Mouse (Mus musculus): ENCODE data around the gene Atp2a2.

DNA sequence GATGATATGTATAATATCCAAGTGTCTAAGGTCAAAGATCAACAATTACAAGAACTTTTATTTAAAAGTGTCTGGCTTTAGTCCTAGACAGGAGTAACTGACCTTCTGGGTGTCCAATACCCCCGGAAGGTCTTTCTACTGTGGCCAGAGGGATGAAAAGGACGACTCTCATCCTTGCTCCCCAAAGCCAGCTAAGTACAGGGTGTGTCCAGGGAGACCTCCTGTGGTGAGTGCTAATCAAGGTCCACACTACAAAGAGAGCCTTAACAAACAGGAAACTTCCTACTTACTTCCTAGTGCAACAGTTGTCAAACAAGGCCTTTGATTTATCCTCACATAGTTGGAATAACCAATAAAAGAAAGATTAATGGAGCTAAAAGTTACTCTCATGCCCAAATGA, 22.9 kb downstream of the Atp2a2 start:
- TF ChIP-seq POLR2A (IDR thresholded peaks at IDR 0.05; ENCODE audit: extremely low read depth, insufficient read depth, low read length) (no peak), CTCF (IDR thresholded peaks at IDR 0.05; ENCODE audit: low read depth, low read length) (no peak)

Measured in liver, adult 2 months (tissue).